Mouse (Mus musculus) liver, embryonic 14.5 days (tissue): Measurements from ENCODE around the gene Atxn3. TPM values are rescaled to one million over a fixed set of nuclear protein-coding genes. Genes with fewer than 3 reads are reported as not detected.

Experiments used
- ATAC-seq: fragments of 200-750 bp; cut with Nextera tagmentation; 2 replicates; pipeline ENCODE4 v1.8.0; 2017; ENCODE audit warnings: moderate number of reproducible peaks, mild to moderate bottlenecking, moderate library complexity; ENCODE audit not compliant: insufficient read depth
- DNase-seq, 3 experiments: peaks; one replicate each; pipeline ENCODE4 v3.0.0-alpha.2; 2012 to 2013; ENCODE audit warnings: low read depth in 3 of 3, low spot score in 3 of 3
- H3K27ac ChIP-seq: fragments of 300-500 bp; sonication (generic); 2 replicates; pipeline ENCODE4 v1.5.1; 2014; ENCODE audit warnings: moderate library complexity, mild to moderate bottlenecking, control low read depth, inconsistent platforms
- H3K27me3 ChIP-seq: fragments of 300-500 bp; sonication (generic); 2 replicates; pipeline ENCODE4 v1.6.1; 2014; ENCODE audit warnings: mild to moderate bottlenecking, low read length, moderate library complexity; ENCODE audit not compliant: control insufficient read depth, insufficient read depth
- H3K36me3 ChIP-seq: fragments of 300-500 bp; sonication (generic); replicated peaks from 2 replicates; pipeline ENCODE4 v1.6.1; 2014; ENCODE audit warnings: low read depth; ENCODE audit not compliant: control insufficient read depth, insufficient read depth
- H3K4me1 ChIP-seq, 2 experiments: fragments of 200-500 bp in 1 of 2; fragments of 300-500 bp in 1 of 2; sonication (generic) in 1 of 2; replicated peaks; 2 replicates each; pipeline ENCODE4 v1.6.1; 2012 to 2014; ENCODE audit warnings: antibody characterized with exemption in 1 of 2, inconsistent platforms in 1 of 2, low read length in 1 of 2; ENCODE audit not compliant: control insufficient read depth in 2 of 2, insufficient read depth in 2 of 2
- H3K4me2 ChIP-seq: fragments of 300-500 bp; sonication (generic); 2 replicates; pipeline ENCODE4 v1.6.1; 2014; ENCODE audit warnings: low read depth, mild to moderate bottlenecking, control low read depth, moderate library complexity
- H3K4me3 ChIP-seq, 2 experiments: fragments of 200-500 bp in 1 of 2; fragments of 300-500 bp in 1 of 2; sonication (generic) in 1 of 2; 2 replicates each; pipeline ENCODE4 v1.5.1; 2012 to 2014; ENCODE audit warnings: low read depth in 2 of 2, low read length in 2 of 2, mild to moderate bottlenecking in 2 of 2, control low read depth in 1 of 2, inconsistent platforms in 1 of 2, moderate library complexity in 1 of 2; ENCODE audit not compliant: insufficient read depth in 1 of 2
- H3K9ac ChIP-seq: fragments of 300-500 bp; sonication (generic); replicated peaks from 2 replicates; pipeline ENCODE4 v1.6.1; 2014; ENCODE audit warnings: mild to moderate bottlenecking, control low read depth, moderate library complexity
- H3K9me3 ChIP-seq: fragments of 300-500 bp; sonication (generic); 2 replicates; pipeline ENCODE4 v1.6.1; 2016; ENCODE audit warnings: low read length, mixed read lengths; ENCODE audit not compliant: control insufficient read depth
- CTCF ChIP-seq: IDR thresholded peaks from 2 replicates; pipeline ENCODE4 v1.5.1; 2016; ENCODE audit warnings: antibody characterized with exemption, low read depth, control low read depth
- EP300 ChIP-seq: IDR thresholded peaks from 2 replicates; pipeline ENCODE4 v1.6.1; 2016; ENCODE audit warnings: antibody characterized with exemption, low read depth
- WGBS: fragments of 180-500 bp; shearing (Covaris S2); extraction: QIAGEN DNeasy Blood & Tissue Kit; methylation state at CpG from one replicate; pipeline ENCODE4 v1.1.7; 2014; ENCODE audit not compliant: insufficient replicate concordance; 5-methylcytosine and 5-hydroxymethylcytosine counted together
- polyA plus RNA-seq, 2 experiments: library from polyadenylated mRNA; depleted of rRNA in 1 of 2; stranded (reverse) in 1 of 2; unstranded in 1 of 2; fragments of >200 nt; fragmentation: Nextera tagmentation in 1 of 2; extraction: Ambion mirVana in 1 of 2; gene quantifications; 2 replicates each; pipeline versions ENCODE4 v1.2.1 to v1.2.3; 2012 to 2014

Atxn3 gene
- polyA plus RNA-seq, 2 experiments = 5.5 to 9.9 TPM

GRCm38 (mm10) chr12:101893296-101893695, 64.8 kb downstream of the Atxn3 start:
- TF ChIP-seq CTCF (no peak), EP300 (no peak)
- ATAC-seq (no peak), DNase-seq (no peak)
- no peaks in the 10 kb centered on the region for H3K27me3 ChIP-seq
- 80% methylated on average over 8 of the region's 8 CpGs for WGBS
- no peak overlapping the region for H3K4me3 ChIP-seq
- H3K4me1 ChIP-seq = no peaks in the 10 kb centered on the region; a peak in 1 of 4 replicates
- H3K36me3 ChIP-seq = peaks cover 12% of the 10 kb centered on the region; the same call in 1 of the 2 replicates
- H3K27ac ChIP-seq = no peak overlapping the region
- no peak overlapping the region for H3K9ac ChIP-seq
- no peak overlapping the region for H3K4me2 ChIP-seq
- no peaks in the 10 kb centered on the region for H3K9me3 ChIP-seq

- H3K27me3 ChIP-seq = no peaks in the 10 kb centered on the region
- 80% methylated on average over 2 of the region's 2 CpGs for WGBS
- H3K4me2 ChIP-seq = no peak overlapping the region
- no peak for DNase-seq
- H3K4me1 ChIP-seq = no peaks in the 10 kb centered on the region; a peak in 1 of 4 replicates
- H3K27ac ChIP-seq = no peak overlapping the region
- no peak for ATAC-seq
- peaks cover 12% of the 10 kb centered on the region; the same call in 1 of the 2 replicates for H3K36me3 ChIP-seq
- no peak overlapping the region for H3K4me3 ChIP-seq
- no peak overlapping the region for H3K9ac ChIP-seq
- no peak for TF ChIP-seq CTCF
- no peak for TF ChIP-seq EP300
- no peaks in the 10 kb centered on the region for H3K9me3 ChIP-seq
These were observed 65.2 kb downstream of the Atxn3 start for GRCm38 (mm10) chr12:101892832-101893231.

GRCm38 (mm10) chr12:101891066-101891465, 67.0 kb downstream of the Atxn3 start:
- no peak overlapping the region for H3K4me3 ChIP-seq
- H3K36me3 ChIP-seq = peaks cover 15% of the 10 kb centered on the region; the same call in 1 of the 2 replicates
- 81% methylated on average over 5 of the region's 5 CpGs for WGBS
- no peak overlapping the region for H3K27ac ChIP-seq
- no peaks in the 10 kb centered on the region for H3K27me3 ChIP-seq
- H3K4me2 ChIP-seq = no peak overlapping the region
- no peak overlapping the region for H3K9ac ChIP-seq
- H3K4me1 ChIP-seq = no peaks in the 10 kb centered on the region
- DNase-seq (no peak), ATAC-seq (no peak)
- no peaks in the 10 kb centered on the region for H3K9me3 ChIP-seq
- TF ChIP-seq CTCF (no peak), EP300 (no peak)

- no peak overlapping the region for H3K27ac ChIP-seq
- H3K4me2 ChIP-seq = no peak overlapping the region
- DNase-seq (no peak), ATAC-seq (no peak)
- 82% methylated on average over 3 of the region's 3 CpGs for WGBS
- no peaks in the 10 kb centered on the region for H3K4me1 ChIP-seq
- H3K36me3 ChIP-seq = peaks cover 24% of the 10 kb centered on the region
- no peaks in the 10 kb centered on the region for H3K9me3 ChIP-seq
- no peak for TF ChIP-seq EP300
- TF ChIP-seq CTCF = no peak
- H3K4me3 ChIP-seq = no peak overlapping the region
- H3K27me3 ChIP-seq = no peaks in the 10 kb centered on the region
- no peak overlapping the region for H3K9ac ChIP-seq
These were observed 68.7 kb downstream of the Atxn3 start for GRCm38 (mm10) chr12:101889351-101889750.

- WGBS = 75% methylated on average over 2 of the region's 2 CpGs
- H3K36me3 ChIP-seq = peaks cover 21% of the 10 kb centered on the region
These were observed 69.7 kb downstream of the Atxn3 start for GRCm38 (mm10) chr12:101888312-101888711.

More at GRCm38 (mm10) chr12:101888312-101888711, 69.7 kb downstream of the Atxn3 start:
- ATAC-seq (no peak), DNase-seq (no peak)
- Histone ChIP-seq H3K4me2 (no peak overlapping the region), H3K9ac (no peak overlapping the region), H3K27me3 (no peaks in the 10 kb centered on the region), H3K9me3 (no peaks in the 10 kb centered on the region), H3K4me3 (no peak overlapping the region), H3K4me1 (no peaks in the 10 kb centered on the region), H3K27ac (no peak overlapping the region)
- no peak for TF ChIP-seq CTCF
- TF ChIP-seq EP300 = no peak
